In the genomic region with DNA sequence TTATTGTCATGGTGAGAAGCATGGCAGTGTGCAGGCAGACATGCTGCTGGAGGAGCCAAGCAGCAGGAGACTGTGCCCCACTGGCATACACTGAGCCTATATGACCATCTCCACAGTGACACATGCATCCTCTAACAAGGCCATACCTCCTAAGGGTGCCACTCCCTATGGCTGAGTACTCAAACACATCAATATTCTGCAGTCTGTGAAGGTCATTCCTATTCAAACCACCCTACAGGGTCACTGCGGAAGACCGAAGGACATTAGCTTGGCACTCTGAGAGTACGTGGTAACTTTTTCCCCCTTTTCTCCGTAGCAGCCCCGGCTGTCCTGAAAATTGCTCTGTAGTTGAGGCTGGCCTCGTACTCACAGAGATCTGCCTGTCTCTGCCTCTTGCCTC, we compare ENCODE assay signal across 25 mouse cellular contexts. TPM values are rescaled to one million over a fixed set of nuclear protein-coding genes. Genes with fewer than 3 reads are reported as not detected.
DNase-seq lines count a peak whose midpoint lies in the region; ATAC-seq and TF ChIP-seq lines count a peak whose summit lies in the region.
"Had no signal": no experiment of that assay in that cellular context is flagged by ENCODE, and none has a peak within 500 bp of the region (broad histone marks: within the 10 kb centered on the region; RNA-seq: fewer than 3 reads in every experiment).

No protein-coding gene starts in this region.

- H3K27me3 ChIP-seq in hindbrain, embryonic 10.5 days (ENCODE audit: insufficient read depth, poor library complexity, severe bottlenecking): peaks cover 7% of the 10 kb centered on the region; the same call in 1 of the 2 replicates
- H3K27me3 ChIP-seq in hindbrain, embryonic 16.5 days (replicated peaks; ENCODE audit: control insufficient read depth, insufficient read depth, low read length): no peaks in the 10 kb centered on the region
- no peaks in the 10 kb centered on the region for H3K27me3 ChIP-seq in E14TG2a.4 (ENCODE audit: insufficient read depth, low read length)
- H3K27me3 ChIP-seq: embryonic facial prominence, embryonic 12.5 days; forebrain, embryonic 12.5 days; Patski had no signal

- H3K9ac ChIP-seq in hindbrain, embryonic 16.5 days (ENCODE audit: low read depth, low read length): no peak overlapping the region
- H3K9ac ChIP-seq: embryonic facial prominence, embryonic 12.5 days; forebrain, embryonic 12.5 days had no signal

- no peak for ATAC-seq in hindbrain, embryonic 16.5 days
- ATAC-seq: activated CD4-positive, CD25-positive, alpha-beta regulatory T cell, adult 4 months; CD4-positive, CD25-positive, alpha-beta regulatory T cell, adult 4 months; forebrain, embryonic 14.5 days; forebrain, embryonic 16.5 days; Patski had no signal

- no peaks in the 10 kb centered on the region for H3K9me3 ChIP-seq in hindbrain, embryonic 10.5 days
- H3K9me3 ChIP-seq in hindbrain, embryonic 16.5 days (ENCODE audit: control insufficient read depth, low read length): no peaks in the 10 kb centered on the region
- peaks cover 7% of the 10 kb centered on the region; the same call in 1 of the 2 replicates for H3K9me3 ChIP-seq in E14TG2a.4 (ENCODE audit: low read length)
- H3K9me3 ChIP-seq: embryonic facial prominence, embryonic 10.5 days; embryonic facial prominence, embryonic 12.5 days; forebrain, embryonic 12.5 days; G1E had no signal

- H3K27ac ChIP-seq in hindbrain, embryonic 10.5 days: peak overlapping the region; percentile 94; the same call in 1 of the 2 replicates
- no peak overlapping the region for H3K27ac ChIP-seq in hindbrain, embryonic 16.5 days (ENCODE audit: low read depth, low read length)
- H3K27ac ChIP-seq: embryonic facial prominence, embryonic 12.5 days; forebrain, embryonic 12.5 days had no signal

- peaks cover 19% of the 10 kb centered on the region for H3K4me1 ChIP-seq in hindbrain, embryonic 10.5 days (replicated peaks)
- H3K4me1 ChIP-seq in hindbrain, embryonic 16.5 days (ENCODE audit: control insufficient read depth, insufficient read depth, low read depth, low read length): peaks cover 2% of the 10 kb centered on the region; the same call in 1 of the 2 replicates
- H3K4me1 ChIP-seq in E14TG2a.4 (replicated peaks; ENCODE audit: low read depth, low read length): peaks cover 76% of the 10 kb centered on the region

- H3K4me3 ChIP-seq in hindbrain, embryonic 10.5 days: no peak overlapping the region
- no peak overlapping the region for H3K4me3 ChIP-seq in hindbrain, embryonic 16.5 days (ENCODE audit: low read length)
- H3K4me3 ChIP-seq in E14TG2a.4 (replicated peaks; ENCODE audit: low read length): peak overlapping the region; percentile 68
- H3K4me3 ChIP-seq: embryonic facial prominence, embryonic 12.5 days; forebrain, embryonic 12.5 days had no signal

- H3K4me2 ChIP-seq in hindbrain, embryonic 16.5 days (ENCODE audit: low read length): no peak overlapping the region

- intact Hi-C loops in heart, postnatal 36 days (cut with DNase I): no loop called here

- TF ChIP-seq CTCF in E14TG2a.4 (conservative IDR thresholded peaks at IDR 0.05; ENCODE audit: low read length): no peak

- DNase-seq in hindbrain, embryonic 10.5 days (ENCODE audit: low spot score): no peak
- DNase-seq in ES-CJ7 (ENCODE audit: low read depth, low spot score) (peak; percentile 81), R1 (ENCODE audit: low read depth, low spot score) (peak; percentile 67)
- DNase-seq in cerebellum, postnatal 36 days: no peak
- no peak for DNase-seq in thymus, postnatal 4 days
- DNase-seq in heart, postnatal 36 days: no peak
- DNase-seq: adrenal gland, adult 8-10 months; adrenal gland, postnatal 14 days; adrenal gland, postnatal 36 days; B cell, adult 2 months; cerebellum, adult 11-12 months; cerebellum, adult 2 months; cerebellum, adult 9-10 months; cerebellum, postnatal 10 days had no signal

- no peaks in the 10 kb centered on the region for H3K36me3 ChIP-seq in hindbrain, embryonic 10.5 days
- no peaks in the 10 kb centered on the region for H3K36me3 ChIP-seq in hindbrain, embryonic 16.5 days (ENCODE audit: control insufficient read depth, insufficient read depth, low read length)
- peaks cover 7% of the 10 kb centered on the region; the same call in 1 of the 2 replicates for H3K36me3 ChIP-seq in E14TG2a.4 (ENCODE audit: insufficient read depth, low read length)
- H3K36me3 ChIP-seq: embryonic facial prominence, embryonic 10.5 days; embryonic facial prominence, embryonic 12.5 days; forebrain, embryonic 12.5 days; G1E had no signal

- WGBS in hindbrain, embryonic 10.5 days: 93% methylated on average over 6 of the region's 6 CpGs
- WGBS in hindbrain, embryonic 16.5 days: 92% methylated on average over 6 of the region's 6 CpGs

RNA-seq across cellular contexts. Expression of a gene that starts 52.5 kb away (rescaled TPM):
- 5.9 and 14.4 TPM in 2 replicates for polyA plus RNA-seq in hindbrain, embryonic 10.5 days (2016; fragmentation: Nextera tagmentation; extraction: Ambion mirVana)
- 2.4 and 6.6 TPM in 2 replicates for polyA plus RNA-seq in hindbrain, embryonic 16.5 days (2015; fragmentation: Nextera tagmentation; extraction: Ambion mirVana)
- 1 to 10 TPM; 4.0 to 7.7 TPM for total RNA-seq in heart, postnatal 36 days (2021)
- total RNA-seq: G1E had no signal
- polyA plus RNA-seq: activated CD4-positive, CD25-positive, alpha-beta regulatory T cell, adult 4 months; CD4-positive, CD25-positive, alpha-beta regulatory T cell, adult 4 months; G1E had no signal

Comparison
In these comparisons a context has a peak if more than half of its experiments do, and no peak if none do; other contexts are left out.
1. DNase-seq: peak in ES-CJ7 (single experiment) and R1 (single experiment); none in hindbrain, embryonic 10.5 days (single experiment), cerebellum, postnatal 36 days (0 of 2), thymus, postnatal 4 days (single experiment) and heart, postnatal 36 days (0 of 2).